Mouse (Mus musculus) liver, adult 2 months (tissue): ENCODE data around the gene Ccdc114.

Source experiments
- CTCF ChIP-seq: fragments of 200-500 bp; IDR thresholded peaks from 2 replicates; pipeline ENCODE4 v1.5.1; 2011; ENCODE audit warnings: low read depth, low read length, control low read depth
- POLR2A ChIP-seq: fragments of 200-500 bp; IDR thresholded peaks from 2 replicates; pipeline ENCODE4 v1.6.1; 2011; ENCODE audit warnings: low read length, control low read depth; ENCODE audit not compliant: insufficient read depth; ENCODE audit errors: extremely low read depth

DNA sequence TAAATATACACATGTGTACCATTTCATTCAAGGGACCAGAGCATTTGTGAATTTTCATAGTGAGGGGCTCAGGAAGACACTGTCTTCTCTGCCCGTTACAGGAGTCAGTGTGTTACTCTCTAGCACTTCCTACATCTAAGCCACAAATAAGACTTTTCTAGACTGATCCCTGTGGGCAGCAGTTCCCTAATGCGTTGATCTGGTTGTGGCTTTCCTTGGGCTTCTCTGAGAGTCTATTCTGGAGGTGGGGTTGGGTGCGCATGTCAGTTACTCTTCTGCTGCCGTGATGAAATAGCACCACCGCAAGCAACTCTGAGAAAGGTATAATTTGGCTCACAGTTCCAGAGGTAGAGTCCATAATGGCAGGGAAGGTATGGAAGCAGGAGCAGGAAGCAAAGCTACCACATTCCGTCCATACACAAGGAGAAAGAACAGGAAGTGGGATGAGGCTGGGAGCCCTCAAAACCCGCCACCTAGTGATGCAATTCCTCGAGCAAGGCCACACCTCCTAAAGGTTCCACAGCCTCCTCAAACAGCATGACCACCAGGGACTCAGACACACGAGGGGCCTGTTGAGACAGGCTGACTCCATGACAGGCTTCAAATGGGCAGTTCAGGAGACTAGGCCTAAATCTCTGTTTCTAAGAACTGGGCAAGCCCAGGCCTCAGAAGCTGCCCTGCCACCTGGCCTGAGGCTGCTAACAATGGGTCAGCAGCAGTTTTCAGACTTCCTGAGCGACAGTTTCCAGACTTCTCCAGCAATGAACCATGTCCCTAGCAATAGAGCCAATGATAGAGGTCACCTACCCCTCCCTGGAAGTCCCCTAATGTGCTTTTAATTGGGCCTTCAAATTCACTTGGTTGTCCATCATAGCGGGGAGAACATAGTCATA lies 48.2 kb downstream of the Ccdc114 start:
- no peak for TF ChIP-seq CTCF
- no peak for TF ChIP-seq POLR2A
